Mouse (Mus musculus): Measurements from ENCODE around the gene Foxe1. TPM values are rescaled to one million over a fixed set of nuclear protein-coding genes. Genes with fewer than 3 reads are reported as not detected.

The Foxe1 gene
- under 1 TPM in 1 of 2 experiments, not detected in 1; 0.07 TPM for polyA plus RNA-seq (2017; shearing (Covaris generic))

GRCm38 (mm10) chr4:46343596-46344260, at the start of gene Foxe1:
Gene Foxe1, plus strand, starts transcription at chr4:46343609.

GRCm38 (mm10) chr4:46389013-46389611, 45.7 kb downstream of the Foxe1 start, which contains the start of gene Trmo:
Gene Trmo, minus strand, starts transcription at chr4:46389437.

Other genes with a start within 250 kb of the Foxe1 start
- 10 to 100 TPM; 88.0 to 88.8 TPM for gene Ncbp1, start 205.0 kb upstream of the Foxe1 start, polyA plus RNA-seq (2017; shearing (Covaris generic))
- 10 to 100 TPM; 30.3 to 31.4 TPM for gene Tstd2, start 204.9 kb upstream of the Foxe1 start, polyA plus RNA-seq (2017; shearing (Covaris generic))
- gene Xpa, start 147.3 kb upstream of the Foxe1 start, polyA plus RNA-seq (2017; shearing (Covaris generic)), result 10 to 100 TPM; 43.4 to 48.4 TPM
- gene Trmo, start 45.8 kb downstream of the Foxe1 start, polyA plus RNA-seq (2017; shearing (Covaris generic)), result 10 to 100 TPM; 12.8 to 25.4 TPM
- gene Hemgn, start 69.9 kb downstream of the Foxe1 start, polyA plus RNA-seq (2017; shearing (Covaris generic)), result 1 to 10 TPM; 1.1 to 4.5 TPM
- gene Anp32b, start 107.3 kb downstream of the Foxe1 start, polyA plus RNA-seq (2017; shearing (Covaris generic)), result 100 to 1,000 TPM; 228 to 258 TPM
- gene Nans, start 145.6 kb downstream of the Foxe1 start, polyA plus RNA-seq (2017; shearing (Covaris generic)), result 10 to 100 TPM; 87.4 to 88.2 TPM
- 100 to 1,000 TPM in 1 of 2 experiments, 10 to 100 TPM in 1; 99.0 to 136 TPM for gene Trim14, start 192.5 kb downstream of the Foxe1 start, polyA plus RNA-seq (2017; shearing (Covaris generic))